Mouse (Mus musculus) adrenal gland, postnatal 10 days (tissue): ENCODE data around the gene Kcnh2. TPM values are rescaled to one million over a fixed set of nuclear protein-coding genes. Genes with fewer than 3 reads are reported as not detected.
A peak's percentile ranks its signal among the peaks of the same experiment; 100 is the strongest.
"Not testable (repeated sequence)": the region's sequence is repeated elsewhere in the genome, so short reads cannot be mapped to it uniquely, and the experiment has no call there.

Source experiments
- DNase-seq: peaks from one replicate; pipeline ENCODE4 v3.0.0; 2021; ENCODE audit warnings: mixed read lengths
- long read RNA-seq, 2 experiments: library from polyadenylated mRNA; stranded (forward); transcript quantifications; one replicate each; pipeline ENCODE4 v2.0.0; 2021
- total RNA-seq, 2 experiments: library from RNA; stranded (reverse); gene quantifications; 2 replicates each; pipeline ENCODE4 v1.2.3; 2021

Gene Kcnh2
- total RNA-seq = 10 to 100 TPM; 12.8 to 23.1 TPM
- long read RNA-seq, experiment 1, partial matches to known transcripts = 5 of 12 reads
- long read RNA-seq, experiment 1, other reads (novel, unspliced or antisense) = 2 of 12 reads
- long read RNA-seq, experiment 2, full-length matches to known transcripts = 14 of 19 reads
- long read RNA-seq, experiment 2, partial matches to known transcripts = 0 of 19 reads
- long read RNA-seq, experiment 2, other reads (novel, unspliced or antisense) = 5 of 19 reads

GRCm38 (mm10) chr5:24351278-24351677, at the start of gene Kcnh2:
Kcnh2 (minus strand) TSS chr5:24351604.
- no peak for DNase-seq

GRCm38 (mm10) chr5:24400362-24400761, 49.0 kb upstream of the Kcnh2 start:
- DNase-seq = no peak

GRCm38 (mm10) chr5:24399686-24400085, 48.3 kb upstream of the Kcnh2 start:
- no peak for DNase-seq

GRCm38 (mm10) chr5:24396254-24396653, 44.9 kb upstream of the Kcnh2 start:
- not testable (repeated sequence) for DNase-seq

GRCm38 (mm10) chr5:24394165-24394894, 42.9 kb upstream of the Kcnh2 start:
- DNase-seq = peak; percentile 95

GRCm38 (mm10) chr5:24393392-24393997, 42.1 kb upstream of the Kcnh2 start, which contains the start of gene Abcb8:
Abcb8 (plus strand) TSS chr5:24393663.
- DNase-seq = peak; percentile 90

- DNase-seq = no peak
These were observed 41.3 kb upstream of the Kcnh2 start for GRCm38 (mm10) chr5:24392724-24393123.

GRCm38 (mm10) chr5:24391864-24392263, 40.5 kb upstream of the Kcnh2 start, which contains the start of gene Atg9b:
Atg9b (minus strand) TSS chr5:24392143.
- DNase-seq = no peak

GRCm38 (mm10) chr5:24389658-24390020, 38.2 kb upstream of the Kcnh2 start:
- DNase-seq = no peak

GRCm38 (mm10) chr5:24389011-24389657, 37.7 kb upstream of the Kcnh2 start:
- no peak for DNase-seq

- DNase-seq = no peak
These were observed 37.0 kb upstream of the Kcnh2 start for GRCm38 (mm10) chr5:24388246-24388915.

GRCm38 (mm10) chr5:24387264-24388241, 36.1 kb upstream of the Kcnh2 start:
- peak; percentile 80 for DNase-seq

GRCm38 (mm10) chr5:24385887-24386550, 34.6 kb upstream of the Kcnh2 start:
- DNase-seq = no peak

- DNase-seq = no peak
These were observed 34.0 kb upstream of the Kcnh2 start for GRCm38 (mm10) chr5:24385374-24385773.

GRCm38 (mm10) chr5:24384407-24384806, 33.0 kb upstream of the Kcnh2 start:
- DNase-seq = no peak

GRCm38 (mm10) chr5:24383026-24383859, 31.8 kb upstream of the Kcnh2 start:
- peak; percentile 94 for DNase-seq

GRCm38 (mm10) chr5:24381988-24382387, 30.6 kb upstream of the Kcnh2 start:
- DNase-seq = no peak

- no peak for DNase-seq
These were observed 30.1 kb upstream of the Kcnh2 start for GRCm38 (mm10) chr5:24381486-24381885.

- no peak for DNase-seq
These were observed 29.1 kb upstream of the Kcnh2 start for GRCm38 (mm10) chr5:24380499-24380898.
